Mouse (Mus musculus): ENCODE results near the gene Gm11437. TPM values are rescaled to one million over a fixed set of nuclear protein-coding genes. Genes with fewer than 3 reads are reported as not detected.
A peak's percentile ranks its signal among the peaks of the same experiment; 100 is the strongest.

Gm11437 gene
- polyA plus RNA-seq (2015; fragmentation: Nextera tagmentation; extraction: Ambion mirVana), result not detected in 2 replicates

DNA sequence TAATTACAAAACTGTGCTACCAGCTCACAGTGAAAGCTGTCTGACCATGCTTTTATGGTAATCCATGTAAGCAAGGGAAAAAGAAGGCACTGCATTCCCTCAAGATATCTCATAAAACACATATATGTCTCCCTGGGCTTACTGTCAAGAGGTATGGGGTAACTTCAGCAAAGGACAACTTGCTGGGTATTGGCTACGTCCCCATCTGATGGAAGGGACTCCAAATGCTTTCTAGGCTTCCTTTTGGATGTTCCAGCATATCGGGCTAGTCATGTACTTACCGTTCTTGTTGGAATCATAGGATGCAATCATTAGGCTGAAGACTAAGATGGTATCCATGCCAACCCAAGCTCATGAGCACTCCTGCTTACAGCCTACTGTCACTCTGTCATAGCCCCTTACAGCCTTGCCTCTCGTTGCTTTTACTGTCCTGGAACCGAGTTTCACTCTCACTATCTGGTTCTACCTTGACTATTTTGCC is at the start of gene Gm11437:
Gene Gm11437 (minus strand): TSS at position 431 of the 481 bp plus-strand sequence.
- no peaks in the 10 kb centered on the region for H3K36me3 ChIP-seq
- H3K9ac ChIP-seq, result no peak within 1 kb of the TSS
- no peaks in the 10 kb centered on the region for H3K4me1 ChIP-seq
- WGBS, result 84% methylated on average over 5 of the region's 5 CpGs
- no peak within 1 kb of the TSS for H3K4me3 ChIP-seq
- H3K27me3 ChIP-seq, result no peaks in the 10 kb centered on the region
- H3K27ac ChIP-seq, result no peak within 1 kb of the TSS
- H3K4me2 ChIP-seq, result no peak within 1 kb of the TSS
- no peak for ATAC-seq (ENCODE audit: insufficient number of reproducible peaks, low FRiP score, low TSS enrichment, low read depth)
- H3K9me3 ChIP-seq, result no peaks in the 10 kb centered on the region

DNA sequence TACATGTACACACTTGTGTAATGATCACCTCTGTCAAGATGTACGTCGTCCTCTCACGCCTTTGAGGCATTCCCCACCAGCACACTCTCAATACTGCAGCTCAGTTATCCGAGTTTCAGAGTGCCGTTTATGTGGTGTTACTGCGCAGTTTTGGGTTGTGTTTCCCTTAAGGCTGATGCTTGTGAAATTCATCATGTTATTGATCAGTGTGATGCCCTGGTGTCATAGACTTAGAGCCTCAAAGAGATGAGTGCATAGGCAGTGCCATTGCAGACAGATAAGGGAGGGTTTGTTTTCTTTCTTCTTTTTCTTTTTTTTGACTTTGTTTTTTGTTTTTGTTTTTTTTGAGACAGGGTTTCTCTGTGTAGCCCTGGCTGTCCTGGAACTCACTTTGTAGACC is 43.6 kb upstream of the Gm11437 start:
- no peaks in the 10 kb centered on the region for H3K36me3 ChIP-seq
- no peak overlapping the region for H3K4me3 ChIP-seq
- H3K27ac ChIP-seq, result no peak overlapping the region
- H3K9me3 ChIP-seq, result no peaks in the 10 kb centered on the region
- no peaks in the 10 kb centered on the region for H3K27me3 ChIP-seq
- 90% methylated on average over 6 of the region's 6 CpGs for WGBS
- H3K4me2 ChIP-seq, result no peak overlapping the region
- no peak for ATAC-seq (ENCODE audit: insufficient number of reproducible peaks, low FRiP score, low TSS enrichment, low read depth)
- no peaks in the 10 kb centered on the region for H3K4me1 ChIP-seq
- no peak overlapping the region for H3K9ac ChIP-seq

DNA sequence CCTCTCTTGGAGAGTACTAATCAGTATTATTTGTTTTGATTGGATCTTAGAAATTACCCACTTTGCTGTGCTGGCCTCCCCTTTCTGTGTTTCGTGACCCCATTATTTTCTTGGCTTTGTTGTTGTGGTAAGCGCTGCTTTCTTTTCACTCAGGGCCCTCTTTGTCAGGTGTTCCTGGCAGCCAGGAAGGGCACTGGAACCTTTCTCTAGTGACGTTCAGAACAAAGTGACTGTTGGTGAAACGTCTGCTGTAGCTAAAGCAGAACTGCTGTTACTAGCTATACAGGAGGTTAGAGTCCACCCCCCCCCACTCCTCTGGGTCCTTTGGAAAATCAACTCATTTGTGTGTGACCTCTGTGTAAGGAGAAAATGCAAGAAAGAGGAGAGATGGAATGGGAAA is 38.5 kb upstream of the Gm11437 start:
- Histone ChIP-seq H3K4me1 (no peaks in the 10 kb centered on the region), H3K4me2 (no peak overlapping the region), H3K4me3 (no peak overlapping the region), H3K36me3 (no peaks in the 10 kb centered on the region), H3K9me3 (no peaks in the 10 kb centered on the region), H3K9ac (no peak overlapping the region), H3K27me3 (no peaks in the 10 kb centered on the region), H3K27ac (no peak overlapping the region)
- ATAC-seq (ENCODE audit: insufficient number of reproducible peaks, low FRiP score, low TSS enrichment, low read depth), result no peak
- WGBS, result 73% methylated on average over 4 of the region's 4 CpGs

- H3K36me3 ChIP-seq, result peaks cover 9% of the 10 kb centered on the region; the same call in 1 of the 2 replicates
- H3K27ac ChIP-seq, result no peak overlapping the region
- no peaks in the 10 kb centered on the region; the same call in 1 of the 2 replicates for H3K4me1 ChIP-seq
- ATAC-seq (ENCODE audit: insufficient number of reproducible peaks, low FRiP score, low TSS enrichment, low read depth), result no peak
- H3K9ac ChIP-seq, result no peak overlapping the region
- H3K4me3 ChIP-seq, result no peak overlapping the region
- 87% methylated on average over 3 of the region's 3 CpGs for WGBS
- H3K4me2 ChIP-seq, result no peak overlapping the region
- no peaks in the 10 kb centered on the region for H3K9me3 ChIP-seq
- no peaks in the 10 kb centered on the region for H3K27me3 ChIP-seq
Measured at GRCm38 (mm10) chr11:84197607-84198402, 30.5 kb upstream of the Gm11437 start.

- no peak overlapping the region for H3K4me3 ChIP-seq
- peaks cover 9% of the 10 kb centered on the region; the same call in 1 of the 2 replicates for H3K36me3 ChIP-seq
- no peak for ATAC-seq (ENCODE audit: insufficient number of reproducible peaks, low FRiP score, low TSS enrichment, low read depth)
- H3K4me2 ChIP-seq, result no peak overlapping the region
- no peak overlapping the region for H3K9ac ChIP-seq
- no peaks in the 10 kb centered on the region for H3K9me3 ChIP-seq
- H3K27ac ChIP-seq, result no peak overlapping the region
- WGBS, result 81% methylated on average over 3 of the region's 3 CpGs
- no peaks in the 10 kb centered on the region; the same call in 1 of the 2 replicates for H3K4me1 ChIP-seq
- no peaks in the 10 kb centered on the region for H3K27me3 ChIP-seq
Measured at GRCm38 (mm10) chr11:84194751-84195150, 27.5 kb upstream of the Gm11437 start.

GRCm38 (mm10) chr11:84193249-84193648 is 26.0 kb upstream of the Gm11437 start:
- Histone ChIP-seq H3K36me3 (peaks cover 9% of the 10 kb centered on the region; the same call in 1 of the 2 replicates), H3K27ac (no peak overlapping the region), H3K4me3 (no peak overlapping the region), H3K27me3 (no peaks in the 10 kb centered on the region), H3K9me3 (no peaks in the 10 kb centered on the region), H3K9ac (no peak overlapping the region), H3K4me2 (no peak overlapping the region), H3K4me1 (no peaks in the 10 kb centered on the region; the same call in 1 of the 2 replicates)
- WGBS, result 70% methylated on average over 10 of the region's 10 CpGs
- ATAC-seq (ENCODE audit: insufficient number of reproducible peaks, low FRiP score, low TSS enrichment, low read depth), result no peak

- Histone ChIP-seq H3K9ac (no peak overlapping the region), H3K4me1 (no peaks in the 10 kb centered on the region; the same call in 1 of the 2 replicates), H3K9me3 (no peaks in the 10 kb centered on the region), H3K4me3 (no peak overlapping the region), H3K27me3 (no peaks in the 10 kb centered on the region), H3K4me2 (no peak overlapping the region), H3K36me3 (no peaks in the 10 kb centered on the region), H3K27ac (no peak overlapping the region)
- ATAC-seq (ENCODE audit: insufficient number of reproducible peaks, low FRiP score, low TSS enrichment, low read depth), result no peak
- 74% methylated on average over 8 of the region's 8 CpGs for WGBS
Measured at GRCm38 (mm10) chr11:84190581-84191233, 23.4 kb upstream of the Gm11437 start.

GRCm38 (mm10) chr11:84188530-84188929 is 21.3 kb upstream of the Gm11437 start:
- WGBS, result 91% methylated on average over 3 of the region's 3 CpGs
- H3K27ac ChIP-seq, result no peak overlapping the region
- H3K4me2 ChIP-seq, result no peak overlapping the region
- no peak for ATAC-seq (ENCODE audit: insufficient number of reproducible peaks, low FRiP score, low TSS enrichment, low read depth)
- H3K9ac ChIP-seq, result no peak overlapping the region
- no peaks in the 10 kb centered on the region for H3K36me3 ChIP-seq
- no peak overlapping the region for H3K4me3 ChIP-seq
- H3K9me3 ChIP-seq, result no peaks in the 10 kb centered on the region
- H3K4me1 ChIP-seq, result no peaks in the 10 kb centered on the region; the same call in 1 of the 2 replicates
- no peaks in the 10 kb centered on the region for H3K27me3 ChIP-seq

GRCm38 (mm10) chr11:84181286-84181685 is 14.0 kb upstream of the Gm11437 start:
- Histone ChIP-seq H3K9me3 (no peaks in the 10 kb centered on the region), H3K27me3 (no peaks in the 10 kb centered on the region), H3K4me3 (peak overlapping the region; percentile 73), H3K4me2 (peak overlapping the region; percentile 72; the same call in 1 of the 2 replicates), H3K4me1 (peaks cover 14% of the 10 kb centered on the region), H3K36me3 (no peaks in the 10 kb centered on the region), H3K9ac (no peak overlapping the region), H3K27ac (no peak overlapping the region)
- ATAC-seq (ENCODE audit: insufficient number of reproducible peaks, low FRiP score, low TSS enrichment, low read depth), result no peak
- 55% methylated on average over 2 of the region's 2 CpGs for WGBS

GRCm38 (mm10) chr11:84179954-84180598 is 12.8 kb upstream of the Gm11437 start:
- no peaks in the 10 kb centered on the region for H3K36me3 ChIP-seq
- H3K4me3 ChIP-seq, result peak overlapping the region; percentile 73
- no peaks in the 10 kb centered on the region for H3K9me3 ChIP-seq
- under 1% methylated on average over 43 of the region's 44 CpGs for WGBS
- H3K27ac ChIP-seq, result peak overlapping the region; percentile 90
- peak overlapping the region; percentile 61 for H3K9ac ChIP-seq
- H3K4me1 ChIP-seq, result peaks cover 14% of the 10 kb centered on the region
- H3K27me3 ChIP-seq, result no peaks in the 10 kb centered on the region
- peak overlapping the region; percentile 72 for H3K4me2 ChIP-seq
- peak; percentile 35; the same call in 1 of the 2 replicates for ATAC-seq (ENCODE audit: insufficient number of reproducible peaks, low FRiP score, low TSS enrichment, low read depth)

- H3K27me3 ChIP-seq, result no peaks in the 10 kb centered on the region
- ATAC-seq (ENCODE audit: insufficient number of reproducible peaks, low FRiP score, low TSS enrichment, low read depth), result peak; percentile 98
- WGBS, result under 1% methylated on average over 69 of the region's 85 CpGs
- H3K36me3 ChIP-seq, result no peaks in the 10 kb centered on the region
- H3K4me1 ChIP-seq, result peaks cover 14% of the 10 kb centered on the region
- peak overlapping the region; percentile 72 for H3K4me2 ChIP-seq
- H3K9me3 ChIP-seq, result no peaks in the 10 kb centered on the region
- peak overlapping the region; percentile 90 for H3K27ac ChIP-seq
- peak overlapping the region; percentile 61 for H3K9ac ChIP-seq
- H3K4me3 ChIP-seq, result peak overlapping the region; percentile 73
Measured at GRCm38 (mm10) chr11:84179226-84179953, 12.1 kb upstream of the Gm11437 start.
